Comparison of ENCODE assay signal across 8 mouse cellular contexts in genomic region chr6:134034436-134034835, GRCm38 (mm10). TPM values are rescaled to one million over a fixed set of nuclear protein-coding genes. Genes with fewer than 3 reads are reported as not detected.
DNase-seq lines count a peak whose midpoint lies in the region; ATAC-seq and TF ChIP-seq lines count a peak whose summit lies in the region.

No protein-coding gene starts in this region.

- peak overlapping the region; percentile 76 for H3K4me3 ChIP-seq in erythroblast, embryonic 14.5 days (replicated peaks)
- H3K4me3 ChIP-seq in CH12.LX (replicated peaks in 1 of 3; ENCODE audit: low read depth in 2 of 3, low read length in 2 of 3, poor library complexity in 1 of 3): peak overlapping the region; percentile 80 to 91 (median 83)
- H3K4me3 ChIP-seq in embryonic fibroblast, embryonic 13.5 days (ENCODE audit: insufficient read depth, low read length): peak overlapping the region; percentile 100
- peak overlapping the region; percentile 77 for H3K4me3 ChIP-seq in kidney, embryonic 16.5 days (ENCODE audit: low read length)

- no peak overlapping the region for H3K27ac ChIP-seq in CH12.LX (ENCODE audit: insufficient read depth, low read depth)
- peak overlapping the region; percentile 99 for H3K27ac ChIP-seq in embryonic fibroblast, embryonic 13.5 days (ENCODE audit: insufficient read depth, low read length)
- peak overlapping the region; percentile 100 for H3K27ac ChIP-seq in kidney, embryonic 16.5 days (ENCODE audit: low read length)

- TF ChIP-seq POLR2A in CH12.LX (IDR thresholded peaks at IDR 0.05; ENCODE audit: low read depth, low read length): no peak
- TF ChIP-seq POLR2A in embryonic fibroblast, embryonic 13.5 days (IDR thresholded peaks at IDR 0.05; ENCODE audit: low read depth, low read length): no peak

- H3K36me3 ChIP-seq in erythroblast, embryonic 14.5 days (ENCODE audit: control insufficient read depth): no peaks in the 10 kb centered on the region
- H3K36me3 ChIP-seq in CH12.LX (replicated peaks in 1 of 2; ENCODE audit: control insufficient read depth in 1 of 2, insufficient read depth in 1 of 2, low read length in 1 of 2): peaks cover 0 to 15% of the 10 kb centered on the region in 2 experiments
- no peaks in the 10 kb centered on the region for H3K36me3 ChIP-seq in kidney, embryonic 16.5 days (ENCODE audit: insufficient read depth, low read length)

- no peaks in the 10 kb centered on the region for H3K9me3 ChIP-seq in erythroblast, embryonic 14.5 days (ENCODE audit: control insufficient read depth, low read length)
- H3K9me3 ChIP-seq in CH12.LX (replicated peaks; ENCODE audit: low read length): no peaks in the 10 kb centered on the region
- H3K9me3 ChIP-seq in kidney, embryonic 16.5 days (ENCODE audit: low read length): no peaks in the 10 kb centered on the region

- no peak for DNase-seq in CH12.LX (ENCODE audit: extremely low read depth)
- peak; percentile 17 for DNase-seq in neural tube, embryonic 10.5 days (ENCODE audit: extremely low spot score, low spot score)
- no peak for DNase-seq in urinary bladder, postnatal 4 days (ENCODE audit: low spot score in 2 of 2)
- no peak for DNase-seq in adrenal gland, postnatal 10 days

- peaks cover 27% of the 10 kb centered on the region for H3K79me2 ChIP-seq in CH12.LX (replicated peaks; ENCODE audit: control insufficient read depth, extremely low read depth, insufficient read depth, poor library complexity, severe bottlenecking)

- peak overlapping the region; percentile 85 for H3K4me2 ChIP-seq in CH12.LX (ENCODE audit: insufficient read depth, low read depth, poor library complexity, severe bottlenecking)
- H3K4me2 ChIP-seq in kidney, embryonic 16.5 days (replicated peaks; ENCODE audit: low read depth, low read length): peak overlapping the region; percentile 57

- in situ Hi-C loops in CH12.LX (cut with MboI; ENCODE audit: low pct_ligation_motif_present, low pct_unique_long_range_greater_than_20kb, low sequenced_read_pairs): loop anchor here (25.0 kb wide), 1 partner anchor 178 kb away; no protein-coding TSS in a partner anchor

- ATAC-seq in erythroblast, adult 5-6 weeks (replicated peaks; ENCODE audit: low FRiP score, poor library complexity, severe bottlenecking): no peak
- ATAC-seq in kidney, embryonic 16.5 days (ENCODE audit: low FRiP score, low TSS enrichment): 0 out of 2 replicates have a peak, but pooled peaks have one; percentile 7

- WGBS in kidney, embryonic 16.5 days: under 1% methylated on average over 8 of the region's 8 CpGs

- H3K4me1 ChIP-seq in erythroblast, embryonic 14.5 days (ENCODE audit: control insufficient read depth): peaks cover 35% of the 10 kb centered on the region
- H3K4me1 ChIP-seq in CH12.LX (ENCODE audit: control insufficient read depth in 1 of 2, insufficient read depth in 2 of 2): peaks cover 5 to 33% of the 10 kb centered on the region in 2 experiments; a peak in 3 of 4 replicates
- H3K4me1 ChIP-seq in embryonic fibroblast, embryonic 13.5 days (ENCODE audit: control insufficient read depth, insufficient read depth, low read length): peaks cover 12% of the 10 kb centered on the region; the same call in 1 of the 2 replicates
- H3K4me1 ChIP-seq in kidney, embryonic 16.5 days (ENCODE audit: insufficient read depth, low read length): peaks cover 26% of the 10 kb centered on the region

- no peak for TF ChIP-seq EP300 in CH12.LX (IDR thresholded peaks at IDR 0.05; ENCODE audit: low read length)

- H3K9ac ChIP-seq in CH12.LX (ENCODE audit: insufficient read depth, low read depth): peak overlapping the region; percentile 80
- H3K9ac ChIP-seq in kidney, embryonic 16.5 days (replicated peaks; ENCODE audit: low read length): peak overlapping the region; percentile 88

- dilution Hi-C loops in CH12.LX (cut with MboI; ENCODE audit: extremely low pct_ligation_motif_present, extremely low pct_unique_long_range_greater_than_20kb, low sequenced_read_pairs): no loop called here

- peaks cover 23% of the 10 kb centered on the region for H3K27me3 ChIP-seq in erythroblast, embryonic 14.5 days (ENCODE audit: control insufficient read depth)
- H3K27me3 ChIP-seq in CH12.LX (replicated peaks): no peaks in the 10 kb centered on the region
- H3K27me3 ChIP-seq in kidney, embryonic 16.5 days (ENCODE audit: insufficient read depth, low read length): no peaks in the 10 kb centered on the region

- no peak for TF ChIP-seq CTCF in CH12.LX (conservative IDR thresholded peaks at IDR 0.05 in 1 of 2, IDR thresholded peaks at IDR 0.05 in 1 of 2; ENCODE audit: low read depth in 2 of 2, low read length in 2 of 2)
- no peak for TF ChIP-seq CTCF in embryonic fibroblast, embryonic 13.5 days (IDR thresholded peaks at IDR 0.05; ENCODE audit: borderline replicate concordance, insufficient read depth, low read length)

- TF ChIP-seq RAD21 in CH12.LX (IDR thresholded peaks at IDR 0.05; ENCODE audit: low read depth, low read length): no peak

TF ChIP-seq in CH12.LX, 34 proteins besides CTCF, POLR2A, EP300 and RAD21:
- TF ChIP-seq MAFK (IDR thresholded peaks at IDR 0.05; ENCODE audit: insufficient replicate concordance, low read length) (no peak), CHD1 (IDR thresholded peaks at IDR 0.05; ENCODE audit: low read depth, low read length) (0 out of 2 replicates have a peak, but pooled peaks have one; percentile 4), TBP (conservative IDR thresholded peaks at IDR 0.05; ENCODE audit: low read depth, low read length) (no peak), ZNF384 (IDR thresholded peaks at IDR 0.05; ENCODE audit: low read depth, low read length) (no peak), POLR2AphosphoS2 (IDR thresholded peaks at IDR 0.05; ENCODE audit: low read depth, low read length) (no peak)

RNA-seq across cellular contexts. Expression of gene Etv6, which starts 1.1 kb away (rescaled TPM):
- 0.42 and 1.1 TPM in 2 replicates for polyA plus RNA-seq in erythroblast, embryonic 14.5 days (2012)
- 16.7 and 18.6 TPM in 2 replicates for total RNA-seq in erythroblast, adult 5-6 weeks (2015; ENCODE audit: low replicate concordance)
- total RNA-seq in erythroblast, adult 5-6 weeks (2017; ENCODE audit: low replicate concordance): 7.4 and 11.1 TPM in 2 replicates
- total RNA-seq in CH12.LX (2012; rRNA removed) (7.1 and 7.6 TPM in 2 replicates), CH12.LX (2014; rRNA removed) (8.1 and 10.1 TPM in 2 replicates)
- polyA plus RNA-seq in CH12.LX (2012; ENCODE audit: insufficient read length, low read depth): 25.3 and 29.5 TPM in 2 replicates
- 25.8 and 29.5 TPM in 2 replicates for polyA plus RNA-seq in embryonic fibroblast, embryonic 13.5 days (2011; ENCODE audit: insufficient read length, low read depth, missing spikeins)
- 12.6 and 13.5 TPM in 2 replicates for polyA plus RNA-seq in kidney, embryonic 16.5 days (2015; fragmentation: Nextera tagmentation; extraction: Ambion mirVana)
- 10 to 100 TPM; 28.2 to 31.4 TPM for total RNA-seq in adrenal gland, postnatal 10 days (2021)
